Mouse (Mus musculus): Measurements from ENCODE around the gene Dmrtb1.

DNA sequence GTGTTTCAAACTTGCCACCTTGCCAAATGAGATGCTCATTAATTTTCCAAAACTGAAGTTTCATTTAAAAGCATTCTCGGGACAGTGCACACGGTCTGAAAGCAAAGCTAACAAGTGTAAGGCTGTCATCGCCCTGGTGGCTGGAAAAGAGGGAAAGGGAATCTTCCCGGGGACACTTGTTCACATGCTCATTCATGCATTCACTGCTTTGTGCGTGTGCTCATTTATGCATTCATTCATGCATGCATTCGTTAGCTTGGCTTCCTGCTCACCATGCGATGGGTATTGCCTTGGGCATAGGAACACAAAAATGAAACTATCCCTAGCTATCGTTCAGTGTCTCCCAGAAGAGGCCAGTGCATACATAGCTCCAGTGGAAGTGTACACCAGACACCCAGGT lies 34.7 kb upstream of the Dmrtb1 start:
- TF ChIP-seq CTCF (IDR thresholded peaks at IDR 0.05; ENCODE audit: extremely low read depth, insufficient read depth, insufficient read length, insufficient replicate concordance) (no peak), POLR2A (IDR thresholded peaks at IDR 0.05; ENCODE audit: low read depth, low read length) (no peak)

All from spleen, adult 2 months (tissue).